Mouse (Mus musculus): ENCODE data around the gene Desi1. TPM values are rescaled to one million over a fixed set of nuclear protein-coding genes. Genes with fewer than 3 reads are reported as not detected.

The Desi1 gene
- polyA plus RNA-seq (2017; shearing (Covaris generic)), result 27.2 TPM

DNA sequence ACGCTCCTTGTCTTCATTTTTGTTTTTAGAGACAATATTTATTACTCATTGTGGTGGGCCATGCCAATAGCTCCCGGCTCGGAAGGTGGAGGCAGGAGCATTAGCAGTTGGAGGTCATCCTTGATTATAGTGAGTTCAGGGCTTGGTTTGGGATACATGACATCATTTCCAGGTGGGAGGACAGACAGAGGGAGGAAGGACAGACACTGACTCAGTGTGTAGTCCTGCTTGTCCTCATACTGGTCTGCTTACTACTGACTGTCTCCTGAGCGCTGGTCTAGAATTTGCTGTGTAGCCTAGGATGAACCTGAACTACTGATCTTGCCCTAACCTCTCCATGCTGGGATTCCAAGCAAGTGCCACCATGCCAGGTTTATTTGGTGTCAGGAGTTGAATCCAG is at the start of gene Desi1:
Desi1 (minus strand) TSS at position 101 of the 400 bp plus-strand sequence.

DNA sequence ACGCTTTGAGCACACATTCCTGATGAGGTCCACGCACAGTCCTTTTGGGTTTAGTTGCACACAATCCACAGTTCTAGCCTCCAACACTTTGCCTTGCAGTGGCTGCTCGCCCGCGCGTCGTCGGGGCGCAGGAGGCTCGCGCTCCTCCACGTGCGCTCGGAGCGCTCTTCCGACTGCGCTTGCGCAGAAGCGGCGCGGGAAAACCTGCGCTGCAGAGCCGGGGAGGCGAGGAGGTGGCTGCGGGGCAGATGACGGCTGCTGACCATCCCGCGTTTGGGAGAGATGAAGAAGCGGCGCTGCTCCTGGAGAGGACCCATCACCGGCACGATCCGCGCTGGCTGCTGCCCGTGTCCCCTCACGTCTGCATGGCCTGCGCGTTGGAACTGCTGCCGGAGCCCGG is 36.2 kb upstream of the Desi1 start, which contains the start of gene Mei1:
Mei1 (plus strand) TSS at position 99 of the 400 bp plus-strand sequence.

DNA sequence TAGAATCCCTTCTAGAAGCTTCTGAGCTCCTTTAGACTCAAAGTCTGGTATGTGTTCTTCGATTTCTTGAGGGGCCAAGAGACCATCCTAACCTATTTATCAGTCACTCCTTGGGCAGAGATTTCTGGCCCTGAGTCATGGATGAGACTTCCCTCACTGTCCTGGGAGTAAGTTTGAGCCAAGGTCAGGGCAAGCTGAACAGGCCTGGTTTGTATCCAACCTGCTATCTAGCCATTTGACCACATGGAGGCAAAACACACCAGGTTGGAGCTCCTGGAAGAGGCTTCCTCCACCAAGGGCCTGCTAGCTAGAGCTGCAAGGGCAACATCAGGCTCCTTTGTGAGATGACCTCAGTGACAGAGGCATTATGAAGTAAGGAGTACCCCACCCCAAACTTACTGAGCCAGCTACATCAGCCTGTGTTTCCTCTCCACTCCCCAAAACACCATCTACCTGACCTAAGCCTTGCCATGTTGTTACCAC is 25.1 kb upstream of the Desi1 start, which contains the start of gene 4930407I10Rik:
4930407I10Rik (plus strand) TSS at position 433 of the 483 bp plus-strand sequence.

DNA sequence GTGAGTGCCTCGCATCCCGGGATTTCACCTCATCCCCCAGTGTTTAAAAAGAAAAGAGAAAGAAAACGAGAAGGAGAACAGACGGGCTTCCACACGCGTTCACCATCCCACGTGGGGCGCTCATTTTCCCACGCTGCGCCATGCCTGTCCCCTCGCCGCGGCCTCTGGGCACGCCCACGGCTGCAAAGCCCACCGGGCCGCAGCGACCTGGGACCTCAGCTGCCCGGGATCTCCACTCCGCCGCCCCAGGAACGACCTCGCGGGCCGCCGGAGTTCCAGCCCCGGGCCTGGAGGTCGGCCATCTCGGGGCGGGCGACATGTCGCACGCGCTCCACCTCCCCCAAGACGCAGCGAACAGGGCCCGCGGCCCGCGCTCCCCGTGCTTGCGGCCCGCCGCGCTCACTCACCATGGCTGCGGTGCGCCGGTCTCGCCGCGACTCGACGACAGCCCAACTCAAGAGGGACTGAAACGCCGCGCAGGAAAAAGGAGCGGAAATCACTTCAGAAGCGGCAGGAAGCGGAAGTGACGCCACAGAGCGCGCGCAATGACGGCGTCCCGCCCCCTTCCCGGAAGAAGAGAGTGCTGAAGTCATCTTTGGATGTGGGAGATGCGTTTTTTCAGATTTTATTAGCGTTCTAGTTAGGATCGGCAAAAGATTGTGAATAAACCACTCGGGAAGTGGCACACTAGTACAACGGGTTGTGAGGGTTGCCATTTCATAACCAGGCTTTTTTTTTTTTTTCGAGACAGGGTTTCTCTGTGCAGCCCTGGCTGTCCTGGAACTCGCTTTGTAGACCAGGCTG is 13.6 kb upstream of the Desi1 start, which contains the start of gene Snu13:
Snu13 (minus strand) TSS at position 519 of the 804 bp plus-strand sequence.

DNA sequence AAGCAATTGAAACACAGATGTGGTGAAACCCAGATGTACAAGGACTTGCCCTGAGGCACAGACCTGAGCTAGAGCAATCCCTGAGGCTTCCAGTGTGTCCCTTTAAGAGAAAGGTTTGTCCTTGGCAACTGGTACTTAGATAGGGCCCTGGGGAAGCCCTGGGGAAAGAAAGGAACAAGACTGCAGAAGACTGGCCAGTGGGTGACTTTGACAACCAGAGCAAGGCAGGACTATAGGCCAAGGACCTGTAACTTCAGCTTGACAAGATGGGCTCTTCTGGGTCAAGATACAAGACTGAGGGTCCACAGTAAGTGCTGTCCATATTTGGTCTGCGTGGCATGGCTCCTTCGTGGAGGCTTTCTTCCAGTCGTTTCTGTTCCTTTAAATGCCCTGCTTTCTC is 46.0 kb downstream of the Desi1 start, which contains the start of gene Xrcc6:
Xrcc6 (plus strand) TSS at position 190 of the 400 bp plus-strand sequence.

DNA sequence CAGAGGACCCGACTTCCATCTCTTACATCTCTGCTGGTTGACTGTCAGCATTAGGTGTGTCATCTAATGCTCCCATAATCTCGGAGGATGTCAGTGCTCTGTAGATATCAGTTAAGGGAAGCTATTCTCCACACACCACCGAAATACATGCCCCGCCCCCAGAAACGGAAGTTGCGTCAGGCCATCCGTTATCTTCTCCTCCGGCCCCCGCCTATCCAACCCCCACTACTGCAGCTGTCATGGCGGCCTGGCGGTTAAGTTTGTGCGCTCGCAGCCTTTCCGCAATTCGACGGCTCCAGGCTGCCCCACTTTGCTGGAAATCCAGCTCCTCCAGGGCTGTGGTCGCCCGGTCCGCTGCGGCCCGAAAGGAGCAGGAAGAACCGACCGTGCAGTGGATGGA is 53.3 kb downstream of the Desi1 start, which contains the start of gene 1700029P11Rik:
1700029P11Rik (plus strand) TSS at position 220 of the 400 bp plus-strand sequence.

DNA sequence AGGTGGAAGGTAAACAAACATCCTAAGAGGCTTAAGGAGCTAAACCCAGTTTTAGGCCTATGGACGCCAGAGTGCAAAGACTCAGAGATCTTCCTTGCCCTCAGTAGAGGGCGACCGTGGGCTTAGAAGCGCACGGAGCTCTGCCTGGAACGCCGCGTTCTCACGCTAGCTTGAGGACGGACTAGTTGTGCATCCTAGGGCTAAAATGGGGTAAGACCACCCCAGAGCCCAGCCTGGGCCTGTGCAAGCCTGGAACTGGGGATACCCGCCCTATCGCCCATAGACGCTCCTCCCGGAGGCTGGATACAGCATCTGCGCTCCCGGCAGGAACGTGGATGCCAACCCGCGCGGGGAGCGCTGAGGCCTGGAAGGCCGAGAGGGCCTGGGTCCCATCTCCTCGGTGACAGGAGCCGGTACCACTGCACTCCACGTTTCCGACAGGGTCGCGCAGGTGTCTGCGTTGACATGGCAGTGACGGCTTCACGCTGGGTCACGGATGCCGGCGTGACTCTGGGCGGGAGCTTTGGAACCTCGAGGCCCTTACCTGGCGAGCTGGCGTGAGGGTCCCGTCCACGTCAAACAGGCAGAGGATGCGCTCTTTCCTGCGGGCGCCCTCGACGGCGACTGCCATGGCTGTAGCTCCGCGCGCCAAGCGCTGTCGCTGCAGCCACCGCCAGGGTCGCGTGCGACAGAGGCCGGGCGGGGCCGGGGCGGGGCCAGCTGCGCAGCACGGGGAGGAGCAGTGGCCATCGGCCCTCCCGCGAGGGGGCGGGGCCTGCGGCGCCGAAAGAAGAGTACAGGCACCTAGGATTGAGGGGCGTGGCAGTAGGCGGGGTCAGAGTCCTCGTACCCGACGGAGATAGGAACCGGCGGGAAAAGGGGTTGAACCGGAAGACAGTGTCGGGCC is 73.2 kb downstream of the Desi1 start, which contains the start of gene Pmm1:
Pmm1 (minus strand) TSS at position 760 of the 907 bp plus-strand sequence.

Other genes with a start within 250 kb of the Desi1 start
- gene Tef, start 231.4 kb downstream of the Desi1 start, polyA plus RNA-seq (2017; shearing (Covaris generic)), result 31.5 TPM
- 345 TPM for gene Tob2, start 175.1 kb downstream of the Desi1 start, polyA plus RNA-seq (2017; shearing (Covaris generic))
- gene Phf5a, start 162.0 kb downstream of the Desi1 start, polyA plus RNA-seq (2017; shearing (Covaris generic)), result 63.5 TPM
- gene Aco2, start 161.6 kb downstream of the Desi1 start, polyA plus RNA-seq (2017; shearing (Covaris generic)), result 114 TPM
- 33.6 TPM for gene Polr3h, start 107.6 kb downstream of the Desi1 start, polyA plus RNA-seq (2017; shearing (Covaris generic))
- 0.16 TPM for gene Csdc2, start 97.1 kb downstream of the Desi1 start, polyA plus RNA-seq (2017; shearing (Covaris generic))
- gene Pmm1, start 72.9 kb downstream of the Desi1 start, polyA plus RNA-seq (2017; shearing (Covaris generic)), result 13.0 TPM
- not detected for gene 1700029P11Rik, start 53.3 kb downstream of the Desi1 start, polyA plus RNA-seq (2017; shearing (Covaris generic))
- gene Xrcc6, start 46.0 kb downstream of the Desi1 start, polyA plus RNA-seq (2017; shearing (Covaris generic)), result 34.0 TPM
- 193 TPM for gene Snu13, start 13.7 kb upstream of the Desi1 start, polyA plus RNA-seq (2017; shearing (Covaris generic))
- gene 4930407I10Rik, start 25.3 kb upstream of the Desi1 start, polyA plus RNA-seq (2017; shearing (Covaris generic)), result not detected
- gene Mei1, start 36.1 kb upstream of the Desi1 start, polyA plus RNA-seq (2017; shearing (Covaris generic)), result 0.13 TPM
- 32.0 TPM for gene Ccdc134, start 94.1 kb upstream of the Desi1 start, polyA plus RNA-seq (2017; shearing (Covaris generic))
- 151 TPM for gene Srebf2, start 113.3 kb upstream of the Desi1 start, polyA plus RNA-seq (2017; shearing (Covaris generic))
- not detected for gene Shisa8, start 179.0 kb upstream of the Desi1 start, polyA plus RNA-seq (2017; shearing (Covaris generic))
- 0.39 TPM for gene Tnfrsf13c, start 190.5 kb upstream of the Desi1 start, polyA plus RNA-seq (2017; shearing (Covaris generic))
- 1.4 TPM for gene Cenpm, start 210.9 kb upstream of the Desi1 start, polyA plus RNA-seq (2017; shearing (Covaris generic))
- gene 1500009C09Rik, start 218.5 kb upstream of the Desi1 start, polyA plus RNA-seq (2017; shearing (Covaris generic)), result not detected
- 0.94 TPM for gene Sept3, start 241.0 kb upstream of the Desi1 start, polyA plus RNA-seq (2017; shearing (Covaris generic))

Measured in effector memory CD4-positive, alpha-beta T cell, adult 7 months (primary cell).